Mouse (Mus musculus) lung, embryonic 14.5 days (tissue): ENCODE data around the gene Pla1a. TPM values are rescaled to one million over a fixed set of nuclear protein-coding genes. Genes with fewer than 3 reads are reported as not detected.

ENCODE experiments used
- ATAC-seq: fragments of 200-750 bp; cut with Nextera tagmentation; 2 replicates; pipeline ENCODE4 v1.8.0; 2017; ENCODE audit warnings: mild to moderate bottlenecking, moderate TSS enrichment, moderate library complexity; ENCODE audit not compliant: insufficient read depth
- DNase-seq: peaks from one replicate; pipeline ENCODE4 v3.0.0-alpha.2; 2015
- H3K27ac ChIP-seq: fragments of 300-500 bp; sonication (generic); 2 replicates; pipeline ENCODE4 v1.5.1; 2014; ENCODE audit warnings: low read depth, mild to moderate bottlenecking, moderate library complexity
- H3K27me3 ChIP-seq: fragments of 300-500 bp; sonication (generic); 2 replicates; pipeline ENCODE4 v1.6.1; 2014; ENCODE audit warnings: low read length, control low read depth; ENCODE audit not compliant: insufficient read depth
- H3K36me3 ChIP-seq: fragments of 300-500 bp; sonication (generic); 2 replicates; pipeline ENCODE4 v1.6.1; 2014; ENCODE audit warnings: control low read depth; ENCODE audit not compliant: insufficient read depth
- H3K4me1 ChIP-seq: fragments of 300-500 bp; sonication (generic); 2 replicates; pipeline ENCODE4 v1.6.1; 2014; ENCODE audit warnings: antibody characterized with exemption, control low read depth; ENCODE audit not compliant: insufficient read depth
- H3K4me2 ChIP-seq: fragments of 300-500 bp; sonication (generic); 2 replicates; pipeline ENCODE4 v1.6.1; 2014; ENCODE audit warnings: mild to moderate bottlenecking
- H3K4me3 ChIP-seq: fragments of 300-500 bp; sonication (generic); 2 replicates; pipeline ENCODE4 v1.5.1; 2014; ENCODE audit warnings: low read depth, low read length
- H3K9ac ChIP-seq: fragments of 300-500 bp; sonication (generic); 2 replicates; pipeline ENCODE4 v1.6.1; 2014
- H3K9me3 ChIP-seq: fragments of 300-500 bp; sonication (generic); 2 replicates; pipeline ENCODE4 v1.6.1; 2016; ENCODE audit warnings: low read depth, low read length, control low read depth
- CTCF ChIP-seq: IDR thresholded peaks from 2 replicates; pipeline ENCODE4 v1.5.1; 2016; ENCODE audit warnings: antibody characterized with exemption, low read depth
- WGBS: fragments of 180-500 bp; shearing (Covaris S2); extraction: QIAGEN DNeasy Blood & Tissue Kit; methylation state at CpG from one replicate; pipeline ENCODE4 v1.1.7; 2014; 5-methylcytosine and 5-hydroxymethylcytosine counted together
- polyA plus RNA-seq: library from polyadenylated mRNA; unstranded; fragments of >200 nt; fragmentation: Nextera tagmentation; extraction: Ambion mirVana; gene quantifications from 2 replicates; pipeline ENCODE4 v1.2.1, GENCODE M21; 2014

The Pla1a gene
- polyA plus RNA-seq, 1 experiment from 2014 or later: 0.14 TPM

GRCm38 (mm10) chr16:38385700-38386099 is 47.2 kb downstream of the Pla1a start:
- H3K36me3 ChIP-seq: no peaks in the 10 kb centered on the region
- H3K27ac ChIP-seq: no peak overlapping the region
- no peaks in the 10 kb centered on the region for H3K9me3 ChIP-seq
- DNase-seq (no peak), ATAC-seq (no peak)
- H3K4me2 ChIP-seq: no peak overlapping the region
- WGBS: 91% methylated on average over 4 of the region's 4 CpGs
- TF ChIP-seq CTCF: no peak
- H3K9ac ChIP-seq: no peak overlapping the region
- H3K4me1 ChIP-seq: no peaks in the 10 kb centered on the region
- H3K4me3 ChIP-seq: no peak overlapping the region
- H3K27me3 ChIP-seq: no peaks in the 10 kb centered on the region

GRCm38 (mm10) chr16:38385184-38385634 is 47.7 kb downstream of the Pla1a start:
- Histone ChIP-seq H3K4me2 (no peak overlapping the region), H3K36me3 (no peaks in the 10 kb centered on the region), H3K27ac (no peak overlapping the region), H3K27me3 (no peaks in the 10 kb centered on the region), H3K9ac (no peak overlapping the region), H3K9me3 (no peaks in the 10 kb centered on the region), H3K4me1 (no peaks in the 10 kb centered on the region), H3K4me3 (no peak overlapping the region)
- DNase-seq (no peak), ATAC-seq (no peak)
- TF ChIP-seq CTCF: no peak
- whole genome bisulfite sequencing: 78% methylated on average over 6 of the region's 6 CpGs

GRCm38 (mm10) chr16:38383683-38384082 is 49.3 kb downstream of the Pla1a start:
- 90% methylated on average over 2 of the region's 2 CpGs for WGBS

GRCm38 (mm10) chr16:38379926-38380325 is 53.0 kb downstream of the Pla1a start:
- Histone ChIP-seq H3K36me3 (no peaks in the 10 kb centered on the region), H3K4me1 (no peaks in the 10 kb centered on the region), H3K27ac (no peak overlapping the region), H3K9ac (no peak overlapping the region), H3K27me3 (no peaks in the 10 kb centered on the region), H3K4me2 (no peak overlapping the region), H3K9me3 (no peaks in the 10 kb centered on the region), H3K4me3 (no peak overlapping the region)
- no peak for ATAC-seq
- TF ChIP-seq CTCF: no peak
- 86% methylated on average over 3 of the region's 3 CpGs for WGBS
- DNase-seq: no peak

More at GRCm38 (mm10) chr16:38383683-38384082, 49.3 kb downstream of the Pla1a start:
- H3K4me3 ChIP-seq: no peak overlapping the region
- no peak for ATAC-seq
- H3K4me2 ChIP-seq: no peak overlapping the region
- no peak for DNase-seq
- no peaks in the 10 kb centered on the region for H3K4me1 ChIP-seq
- H3K9ac ChIP-seq: no peak overlapping the region
- H3K27ac ChIP-seq: no peak overlapping the region
- TF ChIP-seq CTCF: no peak
- H3K27me3 ChIP-seq: no peaks in the 10 kb centered on the region
- H3K9me3 ChIP-seq: no peaks in the 10 kb centered on the region
- no peaks in the 10 kb centered on the region for H3K36me3 ChIP-seq

DNA sequence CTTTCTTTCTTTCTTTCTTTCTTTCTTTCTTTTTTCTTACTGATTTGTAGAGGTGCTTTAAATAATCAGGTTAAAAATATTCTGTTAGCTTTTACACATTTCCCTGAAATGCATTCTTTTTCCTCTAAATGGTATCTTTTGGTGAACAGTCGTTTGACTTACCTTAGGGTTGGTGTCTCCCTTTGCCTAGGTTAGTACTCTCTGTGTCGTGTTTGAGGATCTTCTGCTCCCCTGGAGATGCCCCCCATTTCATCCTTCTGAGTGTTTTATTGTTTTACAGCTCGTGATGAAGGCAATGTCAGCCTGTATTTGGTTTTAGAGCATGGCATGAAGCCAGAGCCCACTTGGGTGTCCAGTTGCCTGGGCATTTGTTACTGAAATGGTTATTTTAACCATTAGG is 53.5 kb downstream of the Pla1a start:
- Histone ChIP-seq H3K4me3 (no peak overlapping the region), H3K4me1 (no peaks in the 10 kb centered on the region), H3K27me3 (no peaks in the 10 kb centered on the region), H3K27ac (no peak overlapping the region), H3K9ac (no peak overlapping the region), H3K9me3 (no peaks in the 10 kb centered on the region), H3K4me2 (no peak overlapping the region), H3K36me3 (no peaks in the 10 kb centered on the region)
- TF ChIP-seq CTCF: no peak
- ATAC-seq (no peak), DNase-seq (no peak)
- 41% methylated on average over 3 of the region's 3 CpGs for WGBS

DNA sequence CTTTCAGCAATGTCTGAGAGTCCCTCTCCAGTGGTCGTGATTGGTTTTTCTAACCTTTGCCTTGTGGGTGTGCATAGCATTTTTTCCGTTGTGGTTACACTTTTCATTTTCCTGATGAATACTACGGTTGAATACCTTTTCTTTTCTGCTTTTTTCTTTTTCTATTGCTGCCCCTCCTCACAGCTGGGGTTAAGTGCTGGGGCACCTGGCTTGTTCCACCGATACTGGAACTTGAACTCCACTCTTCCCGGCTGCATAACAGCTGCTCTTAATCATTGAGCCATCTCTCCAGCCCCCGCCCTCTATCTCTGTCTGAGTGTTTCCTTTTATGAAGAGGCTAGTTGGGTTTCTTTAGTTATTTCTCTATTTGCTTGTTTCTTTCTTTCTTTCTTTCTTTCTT is 53.9 kb downstream of the Pla1a start:
- Histone ChIP-seq H3K9ac (no peak overlapping the region), H3K27me3 (no peaks in the 10 kb centered on the region), H3K36me3 (no peaks in the 10 kb centered on the region), H3K4me3 (no peak overlapping the region), H3K4me1 (no peaks in the 10 kb centered on the region), H3K4me2 (no peak overlapping the region), H3K9me3 (no peaks in the 10 kb centered on the region), H3K27ac (no peak overlapping the region)
- no peak for DNase-seq
- no peak for TF ChIP-seq CTCF
- WGBS: 17% methylated on average over 6 of the region's 6 CpGs
- ATAC-seq: no peak

DNA sequence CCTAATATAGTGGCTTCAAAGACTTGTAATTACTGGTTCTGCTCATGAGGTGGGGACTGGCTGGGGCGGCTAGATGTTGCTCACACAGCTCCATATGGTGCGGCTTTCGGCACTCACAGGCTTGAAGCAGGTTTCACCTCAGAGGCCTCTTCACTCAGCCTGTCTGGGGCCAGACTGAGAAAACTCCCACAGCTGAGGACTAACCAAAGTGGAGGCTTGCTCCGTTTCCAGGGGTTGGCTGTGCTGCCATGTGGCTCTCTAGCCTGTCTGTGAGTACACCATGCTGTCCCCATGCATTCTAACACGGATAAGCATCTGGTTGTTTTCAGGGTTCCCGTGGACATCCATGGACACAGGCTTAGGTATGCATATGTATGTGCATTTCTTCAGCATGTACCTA is 54.4 kb downstream of the Pla1a start:
- no peaks in the 10 kb centered on the region for H3K4me1 ChIP-seq
- H3K4me3 ChIP-seq: no peak overlapping the region
- H3K27me3 ChIP-seq: no peaks in the 10 kb centered on the region
- H3K36me3 ChIP-seq: no peaks in the 10 kb centered on the region
- H3K9me3 ChIP-seq: no peaks in the 10 kb centered on the region
- 76% methylated on average over 6 of the region's 6 CpGs for WGBS
- ATAC-seq: no peak
- no peak overlapping the region for H3K9ac ChIP-seq
- DNase-seq: no peak
- H3K4me2 ChIP-seq: no peak overlapping the region
- H3K27ac ChIP-seq: no peak overlapping the region
- TF ChIP-seq CTCF: no peak

DNA sequence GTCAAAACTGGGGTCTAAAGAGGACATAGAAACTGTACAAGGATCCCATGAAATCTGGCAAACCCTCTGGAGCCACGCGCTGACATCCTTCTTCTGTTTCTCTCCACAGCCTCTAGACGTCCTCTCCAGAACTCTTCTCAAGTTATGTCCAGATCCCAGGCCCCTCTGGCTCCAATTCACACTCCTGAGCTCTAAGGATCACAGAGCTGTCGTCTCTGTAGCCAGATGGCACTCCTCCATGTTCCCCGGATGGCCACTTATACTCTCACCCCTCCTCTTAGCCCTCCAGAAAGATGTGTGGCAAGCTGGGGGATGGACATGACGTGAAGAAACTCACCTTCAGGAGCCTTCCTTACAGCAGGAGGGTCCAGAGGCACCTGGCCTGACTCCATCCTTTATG is 55.4 kb downstream of the Pla1a start:
- no peak overlapping the region for H3K4me2 ChIP-seq
- DNase-seq (no peak), ATAC-seq (no peak)
- H3K27me3 ChIP-seq: no peaks in the 10 kb centered on the region
- no peaks in the 10 kb centered on the region for H3K9me3 ChIP-seq
- no peaks in the 10 kb centered on the region for H3K4me1 ChIP-seq
- TF ChIP-seq CTCF: no peak
- no peak overlapping the region for H3K9ac ChIP-seq
- no peaks in the 10 kb centered on the region for H3K36me3 ChIP-seq
- no peak overlapping the region for H3K27ac ChIP-seq
- no peak overlapping the region for H3K4me3 ChIP-seq
- 85% methylated on average over 6 of the region's 6 CpGs for WGBS
